ENCODE assay signal across 12 mouse cellular contexts in the genomic region with DNA sequence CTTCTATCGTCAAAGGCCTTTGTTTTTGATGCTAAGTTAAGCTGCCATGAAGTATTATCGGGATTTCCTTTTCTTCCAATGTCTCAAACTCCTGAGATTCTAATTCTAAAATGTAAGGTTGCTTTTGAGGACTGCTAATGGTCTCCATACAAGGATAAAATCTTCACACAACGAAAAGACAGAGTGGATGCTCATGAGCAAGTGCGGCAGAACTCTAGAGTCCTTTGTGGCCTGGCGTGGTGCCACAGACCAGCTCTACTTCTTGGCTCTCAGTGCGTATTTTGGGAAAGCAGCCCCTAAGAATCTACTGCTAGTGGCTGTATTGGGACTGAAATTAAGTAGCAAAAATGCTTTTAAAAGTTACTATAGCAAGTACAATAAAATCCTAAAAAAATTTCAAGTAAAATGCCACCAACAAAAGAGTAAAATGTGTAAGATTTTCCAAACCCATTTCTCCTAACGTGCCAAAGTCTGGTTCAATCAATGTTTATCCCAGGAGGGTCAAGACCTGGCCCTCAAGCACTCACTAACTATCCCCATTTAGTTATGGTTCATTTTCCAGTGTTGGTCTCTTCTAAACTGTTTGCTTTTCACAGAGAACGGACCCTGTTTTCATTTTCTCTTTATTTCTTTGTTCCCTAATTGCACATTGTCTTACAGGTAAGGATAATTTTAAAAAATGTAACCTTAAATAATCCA. TPM values are rescaled to one million over a fixed set of nuclear protein-coding genes. Genes with fewer than 3 reads are reported as not detected.
A peak's percentile ranks its signal among the peaks of the same experiment; 100 is the strongest.
DNase-seq lines count a peak whose midpoint lies in the region; ATAC-seq and TF ChIP-seq lines count a peak whose summit lies in the region.
"Had no signal": no experiment of that assay in that cellular context is flagged by ENCODE, and none has a peak within 500 bp of the region (broad histone marks: within the 10 kb centered on the region; RNA-seq: fewer than 3 reads in every experiment).

No protein-coding gene starts in this region.

- no peak for ATAC-seq in liver, embryonic 11.5 days (replicated peaks; ENCODE audit: low FRiP score)
- peak; percentile 51; the same call in 1 of the 2 replicates for ATAC-seq in limb, embryonic 14.5 days (ENCODE audit: low FRiP score, low read depth)
- ATAC-seq: hindbrain, embryonic 16.5 days; midbrain, embryonic 16.5 days had no signal

- no peak for TF ChIP-seq CTCF in embryonic fibroblast, embryonic 13.5 days (IDR thresholded peaks at IDR 0.05; ENCODE audit: borderline replicate concordance, insufficient read depth, low read length)

- H3K4me3 ChIP-seq in liver, embryonic 11.5 days (ENCODE audit: low read depth, low read length), result no peak overlapping the region
- no peak overlapping the region for H3K4me3 ChIP-seq in embryonic fibroblast, embryonic 13.5 days (ENCODE audit: insufficient read depth, low read length)
- H3K4me3 ChIP-seq in limb, embryonic 14.5 days (replicated peaks; ENCODE audit: low read length), result no peak overlapping the region
- H3K4me3 ChIP-seq: forebrain, embryonic 12.5 days had no signal

- no peak overlapping the region for H3K9ac ChIP-seq in liver, embryonic 11.5 days (ENCODE audit: low read depth, low read length)
- H3K9ac ChIP-seq in limb, embryonic 14.5 days (ENCODE audit: low read depth, low read length, severe bottlenecking), result no peak overlapping the region
- H3K9ac ChIP-seq: forebrain, embryonic 12.5 days had no signal

- H3K27ac ChIP-seq in liver, embryonic 11.5 days (ENCODE audit: low read depth, low read length), result no peak overlapping the region
- H3K27ac ChIP-seq in embryonic fibroblast, embryonic 13.5 days (ENCODE audit: insufficient read depth, low read length), result peak overlapping the region; percentile 99
- H3K27ac ChIP-seq in limb, embryonic 14.5 days (replicated peaks; ENCODE audit: low read depth, low read length), result peak overlapping the region; percentile 63
- H3K27ac ChIP-seq: forebrain, embryonic 12.5 days had no signal

- no peaks in the 10 kb centered on the region for H3K4me1 ChIP-seq in liver, embryonic 11.5 days (replicated peaks; ENCODE audit: control insufficient read depth, insufficient read depth, low read length)
- H3K4me1 ChIP-seq in embryonic fibroblast, embryonic 13.5 days (ENCODE audit: control insufficient read depth, insufficient read depth, low read length), result peaks cover 4% of the 10 kb centered on the region
- peaks cover 12% of the 10 kb centered on the region for H3K4me1 ChIP-seq in limb, embryonic 14.5 days (ENCODE audit: control insufficient read depth, insufficient read depth, low read length)
- H3K4me1 ChIP-seq: forebrain, embryonic 12.5 days had no signal

- no peaks in the 10 kb centered on the region for H3K36me3 ChIP-seq in liver, embryonic 11.5 days (ENCODE audit: control insufficient read depth, insufficient read depth, low read length)
- H3K36me3 ChIP-seq in limb, embryonic 14.5 days (ENCODE audit: control insufficient read depth, insufficient read depth, low read length), result no peaks in the 10 kb centered on the region
- H3K36me3 ChIP-seq: forebrain, embryonic 12.5 days had no signal

- no peak overlapping the region for H3K4me2 ChIP-seq in liver, embryonic 11.5 days
- no peak overlapping the region for H3K4me2 ChIP-seq in limb, embryonic 14.5 days (replicated peaks; ENCODE audit: low read depth, low read length, severe bottlenecking)
- H3K4me2 ChIP-seq: forebrain, embryonic 12.5 days had no signal

- no peaks in the 10 kb centered on the region for H3K27me3 ChIP-seq in liver, embryonic 11.5 days (replicated peaks; ENCODE audit: control insufficient read depth, insufficient read depth, low read length)
- H3K27me3 ChIP-seq in limb, embryonic 14.5 days (ENCODE audit: control insufficient read depth, insufficient read depth, low read length), result no peaks in the 10 kb centered on the region
- H3K27me3 ChIP-seq: forebrain, embryonic 12.5 days had no signal

- no peak for TF ChIP-seq POLR2A in embryonic fibroblast, embryonic 13.5 days (IDR thresholded peaks at IDR 0.05; ENCODE audit: low read depth, low read length)
- TF ChIP-seq POLR2A in limb, embryonic 14.5 days (IDR thresholded peaks at IDR 0.05; ENCODE audit: borderline replicate concordance, extremely low read depth, insufficient read depth, insufficient read length), result no peak

- DNase-seq in liver (peak; percentile 5), NIH3T3 (ENCODE audit: low read depth) (peak; percentile 83)
- no peak for DNase-seq in liver, embryonic 11.5 days (ENCODE audit: low spot score)
- DNase-seq in limb, embryonic 14.5 days (ENCODE audit: low spot score), result peak; percentile 89
- DNase-seq in T-cell, adult 2 months (ENCODE audit: low spot score), result no peak
- DNase-seq in frontal cortex, postnatal 25 days (ENCODE audit: low spot score in 2 of 2), result no peak
- DNase-seq: cerebellum, adult 11 months had no signal

- WGBS in liver, embryonic 11.5 days, result 86% methylated on average over 8 of the region's 8 CpGs
- 49% methylated on average over 8 of the region's 8 CpGs for WGBS in limb, embryonic 14.5 days

- no peaks in the 10 kb centered on the region for H3K9me3 ChIP-seq in liver, embryonic 11.5 days (ENCODE audit: control insufficient read depth, low read length)
- H3K9me3 ChIP-seq in limb, embryonic 14.5 days (ENCODE audit: control insufficient read depth, low read length), result no peaks in the 10 kb centered on the region
- H3K9me3 ChIP-seq: forebrain, embryonic 12.5 days had no signal

RNA-seq across cellular contexts. Expression of gene Omd, which starts 2.2 kb away (rescaled TPM):
- 0.74 and 1.1 TPM in 2 replicates for polyA plus RNA-seq in liver, embryonic 11.5 days (2014; fragmentation: Nextera tagmentation; extraction: Ambion mirVana)
- polyA plus RNA-seq in embryonic fibroblast, embryonic 13.5 days (2011; ENCODE audit: insufficient read length, low read depth, missing spikeins), result 1.8 and 8.3 TPM in 2 replicates
- 4.1 and 5.4 TPM in 2 replicates for polyA plus RNA-seq in limb, embryonic 14.5 days (2012; rRNA removed)
- 7.8 and 8.5 TPM in 2 replicates for polyA plus RNA-seq in limb, embryonic 14.5 days (2014; fragmentation: Nextera tagmentation; extraction: Ambion mirVana)
- polyA plus RNA-seq: small intestine, adult 2 months had no signal

RNA-seq across cellular contexts. Expression of gene Ogn, which starts 23.4 kb away (rescaled TPM):
- 1.2 and 2.2 TPM in 2 replicates for polyA plus RNA-seq in liver, embryonic 11.5 days (2014; fragmentation: Nextera tagmentation; extraction: Ambion mirVana)
- polyA plus RNA-seq in embryonic fibroblast, embryonic 13.5 days (2011; ENCODE audit: insufficient read length, low read depth, missing spikeins), result 97.4 and 284 TPM in 2 replicates
- 100 and 135 TPM in 2 replicates for polyA plus RNA-seq in limb, embryonic 14.5 days (2012; rRNA removed)
- 275 and 276 TPM in 2 replicates for polyA plus RNA-seq in limb, embryonic 14.5 days (2014; fragmentation: Nextera tagmentation; extraction: Ambion mirVana)

RNA-seq across cellular contexts. Expression of gene Aspn, which starts 40.2 kb away (rescaled TPM):
- 0.27 and 0.45 TPM in 2 replicates for polyA plus RNA-seq in liver, embryonic 11.5 days (2014; fragmentation: Nextera tagmentation; extraction: Ambion mirVana)
- 134 and 402 TPM in 2 replicates for polyA plus RNA-seq in embryonic fibroblast, embryonic 13.5 days (2011; ENCODE audit: insufficient read length, low read depth, missing spikeins)
- polyA plus RNA-seq in limb, embryonic 14.5 days (2012; rRNA removed), result 57.9 and 76.8 TPM in 2 replicates
- polyA plus RNA-seq in limb, embryonic 14.5 days (2014; fragmentation: Nextera tagmentation; extraction: Ambion mirVana), result 106 and 120 TPM in 2 replicates

Comparison
In these comparisons a context has a peak if more than half of its experiments do, and no peak if none do; other contexts are left out.
1. DNase-seq: peak in liver (single experiment), NIH3T3 (single experiment) and limb, embryonic 14.5 days (single experiment); none in liver, embryonic 11.5 days (single experiment), T-cell, adult 2 months (single experiment) and frontal cortex, postnatal 25 days (0 of 2).
2. RNA of gene Ogn, which starts 23.4 kb away (polyA plus RNA-seq): 97.4 to 284 TPM in embryonic fibroblast, embryonic 13.5 days and 100 to 276 TPM in limb, embryonic 14.5 days; 1.2 to 2.2 TPM in liver, embryonic 11.5 days; every median in the first group is over 10 times any median in the second.
3. RNA of gene Aspn, which starts 40.2 kb away (polyA plus RNA-seq): 134 to 402 TPM in embryonic fibroblast, embryonic 13.5 days and 57.9 to 120 TPM in limb, embryonic 14.5 days; 0.27 to 0.45 TPM in liver, embryonic 11.5 days; every median in the first group is over 10 times any median in the second.